Mouse (Mus musculus) cerebellum, postnatal 10 days (tissue): ENCODE results near the gene Gm27029.
A peak's percentile ranks its signal among the peaks of the same experiment; 100 is the strongest.
"Not testable (repeated sequence)": the region's sequence is repeated elsewhere in the genome, so short reads cannot be mapped to it uniquely, and the experiment has no call there.

Source experiments
- DNase-seq, 2 experiments: peaks; one replicate each; pipeline ENCODE4 v3.0.0; 2021; ENCODE audit warnings: mixed read lengths in 2 of 2

Gm27029 gene

DNA sequence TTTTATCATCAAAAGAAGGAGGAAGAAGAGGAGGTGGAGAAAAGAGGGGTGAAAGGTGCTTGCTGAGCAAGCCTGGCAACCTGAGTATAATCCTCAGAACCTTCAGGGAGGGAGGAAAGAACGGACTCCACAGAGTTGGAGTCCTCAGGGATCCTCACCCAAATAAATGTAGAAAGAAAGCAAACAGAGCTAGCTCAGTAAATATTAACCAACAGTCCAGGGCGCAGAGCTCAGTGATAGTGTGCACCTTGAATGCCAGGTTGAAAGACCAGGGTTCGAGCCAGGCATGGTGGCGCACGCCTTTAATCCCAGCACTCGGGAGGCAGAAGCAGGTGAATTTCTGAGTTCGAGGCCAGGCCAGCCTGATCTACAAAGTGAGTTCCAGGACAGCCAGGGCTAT, 31.0 kb upstream of the Gm27029 start:
- no peak for DNase-seq

DNA sequence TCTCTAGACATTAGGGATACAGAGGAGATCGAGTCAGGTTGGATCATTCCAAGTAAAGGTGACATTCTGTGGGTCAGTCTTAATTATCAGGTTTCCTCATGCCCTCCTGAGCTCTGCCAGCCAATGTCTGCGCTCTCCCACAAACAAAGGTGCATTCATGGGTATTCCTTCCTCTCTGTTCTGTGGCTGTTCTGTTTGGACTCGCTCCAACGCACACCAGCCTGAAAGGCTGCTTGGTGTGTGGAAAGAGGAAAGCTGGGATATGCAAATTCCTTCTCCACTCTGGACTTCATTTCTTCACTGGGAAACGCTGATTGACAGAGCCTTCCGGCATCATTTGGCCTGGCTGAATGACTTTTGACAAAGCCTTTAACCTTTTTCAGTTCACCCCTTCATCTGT, 30.1 kb upstream of the Gm27029 start:
- no peak for DNase-seq

DNA sequence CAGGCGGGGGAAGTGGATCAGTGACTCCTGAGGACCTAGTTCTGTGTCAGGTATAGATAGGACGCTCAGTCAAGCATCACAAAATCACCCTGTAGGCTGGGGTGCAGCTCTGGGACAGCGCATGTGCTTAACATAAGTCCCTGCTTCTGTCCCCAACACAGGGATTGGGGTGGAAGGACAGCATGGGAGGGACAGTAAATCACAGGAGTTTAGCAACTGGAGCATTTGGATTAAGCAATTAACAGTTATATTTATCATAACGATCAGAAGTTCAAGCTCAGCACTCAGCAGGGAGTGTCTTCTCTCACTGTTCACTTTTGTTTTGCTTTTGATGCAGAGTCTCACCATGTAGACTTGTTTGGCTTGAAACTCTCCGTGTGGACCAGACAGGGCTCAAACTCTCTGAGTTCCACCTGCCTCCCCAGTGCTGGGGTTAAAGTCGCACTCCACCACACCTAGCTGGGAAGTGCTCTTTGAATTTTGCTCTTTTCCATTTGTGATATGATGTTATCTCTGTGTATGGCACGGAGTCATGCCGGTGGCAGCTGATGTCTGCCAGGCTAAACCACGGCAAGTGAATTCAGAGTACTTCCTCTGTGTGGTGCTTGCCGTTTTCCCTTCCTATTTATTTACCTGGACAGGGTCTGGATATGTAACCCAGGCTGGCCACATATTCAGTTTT, 27.6 kb upstream of the Gm27029 start:
- DNase-seq = no peak

DNA sequence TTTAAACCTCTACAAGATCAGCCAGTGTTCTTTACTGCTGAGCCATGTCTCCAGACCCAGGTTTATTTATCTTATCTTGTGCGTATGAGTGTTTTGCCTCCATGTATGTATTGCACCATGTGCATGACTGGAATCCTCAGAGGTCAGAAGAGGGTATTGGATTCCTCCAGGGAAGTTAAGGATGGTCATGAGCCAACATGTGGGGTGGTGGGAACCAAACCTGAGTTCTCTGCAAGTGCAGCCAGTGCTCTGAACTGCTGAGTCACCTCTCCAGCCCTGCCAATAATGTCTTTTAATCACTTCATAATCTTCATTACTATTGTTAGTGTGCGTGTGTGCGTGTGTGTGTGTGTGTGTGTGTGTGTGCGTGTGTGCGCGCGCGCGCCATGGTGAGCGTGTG, 26.9 kb upstream of the Gm27029 start:
- DNase-seq = no peak

DNA sequence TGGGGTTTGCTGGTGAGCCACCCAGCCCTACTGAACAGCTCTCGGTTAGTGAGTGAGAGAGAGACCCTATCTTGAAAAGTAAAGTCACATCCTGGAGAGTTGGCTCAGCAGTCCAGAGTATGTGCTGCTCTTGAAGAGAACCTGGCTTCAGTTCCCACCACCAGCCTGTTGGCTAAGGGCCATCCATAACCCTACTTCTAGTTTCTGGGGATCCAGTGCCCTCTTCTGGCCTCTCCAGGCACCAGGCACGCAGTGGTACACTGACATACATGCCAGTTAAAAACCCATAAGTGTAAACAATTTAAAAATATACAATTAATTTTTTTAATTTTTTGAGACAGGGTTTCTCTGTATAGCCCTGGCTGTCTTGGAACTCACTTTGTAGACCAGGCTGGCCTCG, 25.8 kb upstream of the Gm27029 start:
- peak; percentile 47 to 57 for DNase-seq

DNA sequence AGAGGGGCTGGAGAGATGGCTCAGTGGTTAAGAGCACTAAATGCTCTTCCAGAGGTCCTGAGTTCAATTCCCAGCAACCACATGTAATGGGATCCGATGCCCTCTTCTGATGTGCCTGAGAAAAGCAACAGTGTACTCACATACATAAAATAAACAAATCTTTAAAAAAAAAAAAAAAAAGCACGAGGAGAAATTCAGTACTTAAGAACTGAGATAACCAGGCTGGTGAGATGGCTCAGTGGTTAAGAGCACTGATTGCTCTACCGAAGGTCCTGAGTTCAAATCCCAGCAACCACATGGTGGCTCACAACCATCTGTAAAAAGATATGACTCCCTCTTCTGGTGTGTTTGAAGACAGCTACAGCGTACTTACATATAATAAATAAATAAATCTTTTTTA, 25.0 kb upstream of the Gm27029 start:
- not testable (repeated sequence) for DNase-seq

DNA sequence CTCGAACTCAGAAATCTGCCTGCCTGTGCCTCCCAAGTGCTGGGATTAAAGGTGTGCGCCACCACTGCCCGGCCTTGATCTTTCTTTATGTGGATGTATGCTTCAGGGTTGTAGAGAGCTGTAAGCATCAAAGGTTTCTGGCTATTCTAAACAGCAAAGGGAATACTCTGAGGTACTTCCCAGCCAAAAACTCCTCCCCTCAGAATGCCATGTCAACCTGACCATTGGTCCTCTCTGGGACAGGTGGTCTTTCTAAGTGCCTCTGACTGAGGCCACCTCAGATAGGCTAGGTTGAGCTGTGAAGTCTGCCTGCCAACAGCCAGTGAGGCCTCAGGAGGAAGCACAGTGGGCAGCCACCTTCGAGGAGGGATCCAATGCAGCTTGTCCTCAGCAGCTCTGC, 24.3 kb upstream of the Gm27029 start:
- no peak for DNase-seq

DNA sequence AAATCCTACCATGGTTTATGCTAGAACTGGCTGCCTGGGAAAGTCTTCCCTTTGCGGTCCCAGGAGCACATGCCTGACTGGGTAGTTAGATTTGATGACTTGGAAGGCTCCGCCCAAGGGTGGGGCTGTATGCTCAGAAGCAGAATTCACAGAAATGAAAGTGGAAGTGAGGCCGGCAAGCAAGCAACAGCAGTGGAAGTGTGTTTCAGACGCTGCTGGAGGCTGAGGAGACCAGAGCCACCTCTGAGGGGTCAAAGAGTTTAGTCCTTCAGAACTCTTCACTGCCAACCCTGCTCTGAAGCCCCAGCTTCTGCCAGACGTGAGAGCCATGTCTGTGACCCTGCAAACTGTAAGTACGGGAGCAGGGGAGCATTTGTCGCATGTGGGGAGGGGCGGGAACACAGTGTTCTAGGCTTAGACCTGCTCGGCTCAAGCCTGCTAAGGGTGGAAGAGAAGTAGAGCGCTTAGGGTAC, 23.7 kb upstream of the Gm27029 start, which contains the start of gene Ifi35:
Gene Ifi35 (plus strand): TSS at position 134 of the 473 bp plus-strand sequence.
- DNase-seq = no peak

DNA sequence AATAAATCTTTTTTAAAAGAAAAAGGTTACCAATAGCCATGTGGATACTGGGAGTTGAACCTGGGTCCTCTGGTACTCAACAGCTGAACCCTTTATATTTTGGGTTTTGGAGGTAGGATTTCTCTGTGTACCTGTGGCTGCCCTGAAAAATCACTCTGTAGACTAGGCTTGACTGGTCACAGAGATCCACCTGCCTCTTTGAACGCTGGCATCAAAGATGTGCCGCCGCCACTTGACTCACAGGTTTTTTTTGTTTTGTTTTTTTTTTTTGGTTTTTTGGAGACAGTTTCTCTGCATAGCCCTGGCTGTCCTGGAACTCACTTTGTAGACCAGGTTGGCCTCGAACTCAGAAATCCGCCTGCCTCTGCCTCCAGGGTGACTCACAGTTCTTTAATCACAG, 23.2 kb upstream of the Gm27029 start:
- DNase-seq = no peak

DNA sequence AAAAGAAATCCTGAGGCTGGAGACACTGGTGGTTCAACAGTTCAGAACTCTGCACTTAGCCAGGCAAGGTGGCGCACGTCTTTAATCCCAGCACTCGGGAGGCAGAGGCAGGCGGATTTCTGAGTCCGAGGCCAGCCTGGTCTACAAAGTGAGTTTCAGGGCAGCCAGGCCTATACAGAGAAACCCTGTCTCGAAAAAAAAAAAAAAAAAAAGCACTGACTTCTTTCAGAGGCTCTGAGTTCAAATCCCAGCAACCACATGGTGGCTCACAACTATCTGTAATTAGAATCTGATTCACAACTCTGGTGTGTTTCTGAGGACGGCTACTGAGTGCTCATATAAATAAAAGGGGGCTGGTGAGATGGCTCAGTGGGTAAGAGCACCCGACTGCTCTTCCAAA, 22.3 kb upstream of the Gm27029 start:
- not testable (repeated sequence) for DNase-seq

DNA sequence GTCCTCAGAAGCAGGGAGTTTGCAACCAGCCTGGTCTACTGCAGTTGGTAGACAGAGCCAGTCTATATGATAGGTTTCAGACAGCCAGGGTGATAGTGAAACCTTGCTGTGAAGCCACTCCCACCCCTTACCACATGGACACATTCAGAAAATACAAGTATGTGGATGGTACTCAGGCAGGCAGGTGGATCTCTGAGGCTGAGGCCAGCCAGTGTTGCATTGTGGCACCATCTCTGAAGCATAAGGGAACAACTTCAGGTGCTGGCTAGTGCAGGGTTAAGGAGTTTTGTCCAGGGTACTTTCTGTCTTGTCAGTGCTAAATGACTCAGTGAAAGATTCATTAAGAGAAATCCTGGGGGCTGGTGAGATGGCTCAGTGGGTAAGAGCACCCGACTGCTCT, 21.7 kb upstream of the Gm27029 start:
- DNase-seq = no peak

DNA sequence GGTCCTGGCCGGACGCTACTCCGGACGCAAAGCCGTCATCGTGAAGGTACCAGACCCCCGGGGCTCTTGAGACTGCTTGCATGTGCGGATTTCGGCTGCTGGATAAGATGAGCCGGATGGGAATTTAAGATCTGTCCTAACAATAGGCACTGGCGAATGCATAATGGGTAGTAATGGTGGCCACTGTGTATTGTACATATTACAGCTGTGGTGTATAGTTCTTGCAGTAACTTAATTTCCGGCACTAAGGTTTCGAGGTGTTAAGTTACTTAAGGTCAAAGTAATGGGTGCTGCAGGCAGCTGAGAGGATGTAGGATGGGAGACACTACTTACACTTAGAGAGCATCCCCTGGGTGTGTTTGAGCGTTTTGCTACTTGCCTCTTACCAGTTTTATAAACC, 18.2 kb upstream of the Gm27029 start:
- no peak for DNase-seq

DNA sequence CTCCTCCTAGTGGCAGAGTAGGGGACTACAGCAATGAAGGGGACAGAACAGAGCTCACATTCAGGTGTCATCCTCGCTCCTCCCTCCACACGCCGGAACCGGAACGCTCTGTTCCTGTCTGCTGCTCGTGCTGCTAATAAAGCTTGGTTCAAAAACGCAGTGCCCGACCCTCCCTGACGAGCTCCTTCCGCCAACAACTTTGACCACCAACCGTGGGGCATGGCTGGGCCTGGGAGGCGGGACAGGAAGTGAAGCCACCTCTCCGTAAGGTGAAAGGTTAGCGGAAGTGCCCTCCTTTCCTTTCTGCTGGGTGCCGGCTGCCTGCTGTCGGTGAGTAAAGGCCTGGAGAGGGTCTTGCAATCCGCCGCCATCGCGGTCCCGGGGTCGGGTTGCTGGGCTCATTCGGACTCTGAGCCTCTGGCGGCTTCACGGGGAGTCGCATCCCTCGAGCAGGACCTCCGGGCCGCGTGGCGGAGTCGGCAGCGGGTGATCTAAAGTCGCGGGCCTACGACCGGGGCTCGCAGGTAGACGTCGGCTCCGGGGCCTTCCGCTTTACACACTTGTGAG, 17.6 kb upstream of the Gm27029 start, which contains the start of gene Rpl27:
Gene Rpl27 (plus strand): TSS at position 172 of the 567 bp plus-strand sequence.
- peak; percentile 98 to 99 for DNase-seq

DNA sequence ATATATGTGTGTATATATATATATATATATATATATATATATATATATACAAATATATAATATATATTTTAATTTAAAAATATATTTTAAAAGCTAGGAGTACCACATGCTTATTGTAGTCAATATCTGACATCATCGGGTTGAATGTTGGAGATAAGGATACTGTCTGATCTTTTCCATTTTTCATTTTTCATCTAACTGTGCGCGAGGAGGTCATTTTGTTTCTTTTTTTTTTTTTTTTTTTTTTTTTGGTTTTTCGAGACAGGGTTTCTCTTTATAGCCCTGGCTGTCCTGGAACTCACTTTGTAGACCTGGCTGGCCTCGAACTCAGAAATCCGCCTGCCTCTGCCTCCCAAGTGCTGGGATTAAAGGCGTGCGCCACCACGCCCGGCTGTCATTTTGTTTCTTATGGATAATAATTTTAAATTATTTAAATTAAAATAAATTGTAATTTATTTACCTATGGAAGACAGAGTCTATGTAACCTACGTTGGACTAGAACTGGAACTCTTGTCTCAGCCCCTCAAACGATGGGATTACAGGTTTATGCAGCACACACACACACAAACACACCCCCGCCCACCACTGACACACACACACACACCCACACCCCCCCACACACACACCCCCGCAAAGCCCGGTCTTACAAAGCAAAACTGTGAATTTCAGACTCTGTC, 17.0 kb upstream of the Gm27029 start:
- DNase-seq = not testable (repeated sequence)

DNA sequence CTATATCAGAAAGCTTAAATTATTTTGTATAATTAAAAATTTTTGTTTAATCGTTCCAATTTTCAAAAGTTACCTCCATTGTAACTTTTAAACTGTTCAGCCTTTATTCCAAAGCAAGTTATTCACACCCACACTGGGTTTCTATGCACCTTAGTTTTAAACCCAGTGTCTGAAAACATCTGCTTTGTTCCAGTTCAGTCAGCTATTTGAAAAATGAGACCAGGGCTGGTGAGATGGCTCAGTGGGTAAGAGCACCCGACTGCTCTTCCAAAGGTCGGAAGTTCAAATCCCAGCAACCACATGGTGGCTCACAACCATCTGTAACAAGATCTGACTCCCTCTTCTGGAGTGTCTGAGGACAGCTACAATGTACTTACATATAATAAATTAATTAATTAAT, 13.4 kb upstream of the Gm27029 start:
- DNase-seq = not testable (repeated sequence)

DNA sequence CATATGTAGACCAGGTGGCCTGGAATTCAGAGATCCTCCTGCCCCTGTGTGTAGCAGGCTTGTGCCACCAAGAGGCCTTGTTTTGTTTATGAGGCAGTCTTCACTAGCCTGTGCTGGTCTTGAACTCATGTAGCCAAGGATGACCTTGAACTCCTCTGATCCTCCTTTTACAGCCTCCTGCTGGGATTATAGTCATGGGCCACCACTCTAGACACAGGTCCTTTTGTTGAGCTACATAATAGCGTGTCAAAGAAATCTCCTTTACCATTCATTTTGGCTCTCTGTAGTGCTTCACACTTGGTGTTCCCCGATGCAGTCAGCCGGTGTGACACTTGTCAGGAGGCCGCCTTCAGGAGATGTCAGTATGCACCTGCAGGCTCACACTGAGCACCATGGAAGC, 12.3 kb upstream of the Gm27029 start:
- DNase-seq = no peak

DNA sequence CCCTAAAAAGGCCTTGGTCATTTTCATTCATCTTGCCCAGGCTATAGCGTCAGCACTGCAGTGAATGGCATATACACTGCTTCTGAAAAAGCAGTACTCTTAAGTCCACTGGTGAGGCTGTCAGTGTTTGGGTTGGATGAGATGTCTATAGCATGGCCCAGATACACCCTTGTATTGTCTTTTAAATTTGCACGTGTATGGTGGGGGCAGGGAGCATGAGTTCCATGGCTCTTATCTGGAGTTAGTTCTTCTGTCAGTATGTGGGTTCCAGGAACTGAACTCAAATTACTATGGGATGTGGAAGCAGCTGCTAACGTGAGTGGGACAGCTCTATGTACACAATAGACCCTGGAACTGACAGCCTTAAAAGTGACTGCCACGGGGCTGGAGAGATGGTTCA, 11.2 kb upstream of the Gm27029 start:
- DNase-seq = no peak

DNA sequence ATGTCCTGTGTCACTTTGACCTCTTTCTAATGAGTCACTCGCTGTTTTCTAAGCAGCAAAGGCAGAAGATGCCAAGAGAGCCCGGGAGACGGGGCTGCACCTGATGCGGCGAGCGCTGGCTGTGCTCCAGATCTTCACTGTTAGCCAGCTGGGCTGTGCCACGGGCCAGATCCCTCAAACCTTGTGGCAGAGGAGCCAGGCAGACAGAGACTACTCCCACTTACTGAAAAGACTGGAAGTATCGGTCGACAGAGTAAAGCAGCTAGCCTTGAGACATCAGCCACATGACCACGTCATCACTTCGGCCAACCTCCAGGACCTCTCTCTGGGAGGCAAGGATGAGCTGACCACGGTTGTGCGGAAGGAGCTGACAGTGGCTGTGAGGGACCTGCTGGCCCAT, 8.8 kb upstream of the Gm27029 start:
- peak; percentile 81 to 84 for DNase-seq

DNA sequence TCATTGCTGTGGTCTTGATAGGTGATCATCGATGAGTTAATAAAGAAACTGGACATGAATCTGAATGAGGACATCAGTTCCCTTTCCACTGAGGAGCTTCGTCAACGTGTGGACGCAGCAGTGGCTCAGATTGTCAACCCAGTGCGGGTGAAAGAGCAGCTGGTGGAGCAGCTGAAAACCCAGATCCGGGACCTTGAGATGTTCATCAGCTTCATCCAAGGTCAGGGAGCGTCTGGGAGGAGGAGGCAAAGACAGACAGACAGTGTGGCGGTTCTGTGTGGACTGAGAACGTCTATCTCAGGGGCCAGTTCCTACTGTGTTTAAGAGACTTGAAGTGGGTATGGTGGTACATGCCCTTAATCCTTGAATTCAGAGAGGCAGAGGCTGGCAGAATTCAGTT, 6.7 kb upstream of the Gm27029 start:
- no peak for DNase-seq

DNA sequence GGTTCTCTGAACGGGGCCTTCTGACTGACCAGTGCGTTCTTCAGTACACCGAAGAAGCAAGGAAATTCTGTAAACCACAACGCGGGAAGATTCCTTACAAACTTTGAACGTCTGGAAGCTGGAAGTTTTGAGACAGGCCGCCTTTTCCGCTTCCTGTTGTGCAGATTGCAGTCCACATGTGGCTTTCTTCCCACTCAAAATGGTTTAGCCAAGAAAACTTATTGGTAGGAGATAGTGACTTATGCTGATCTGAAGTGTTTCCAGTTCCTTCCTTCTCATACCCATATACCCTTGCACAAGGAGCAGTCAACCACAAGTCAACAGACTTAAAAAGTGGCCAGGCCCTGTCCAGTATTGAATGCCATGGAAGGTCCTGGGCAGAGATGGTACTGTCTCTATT, 1.6 kb upstream of the Gm27029 start:
- DNase-seq = no peak

DNA sequence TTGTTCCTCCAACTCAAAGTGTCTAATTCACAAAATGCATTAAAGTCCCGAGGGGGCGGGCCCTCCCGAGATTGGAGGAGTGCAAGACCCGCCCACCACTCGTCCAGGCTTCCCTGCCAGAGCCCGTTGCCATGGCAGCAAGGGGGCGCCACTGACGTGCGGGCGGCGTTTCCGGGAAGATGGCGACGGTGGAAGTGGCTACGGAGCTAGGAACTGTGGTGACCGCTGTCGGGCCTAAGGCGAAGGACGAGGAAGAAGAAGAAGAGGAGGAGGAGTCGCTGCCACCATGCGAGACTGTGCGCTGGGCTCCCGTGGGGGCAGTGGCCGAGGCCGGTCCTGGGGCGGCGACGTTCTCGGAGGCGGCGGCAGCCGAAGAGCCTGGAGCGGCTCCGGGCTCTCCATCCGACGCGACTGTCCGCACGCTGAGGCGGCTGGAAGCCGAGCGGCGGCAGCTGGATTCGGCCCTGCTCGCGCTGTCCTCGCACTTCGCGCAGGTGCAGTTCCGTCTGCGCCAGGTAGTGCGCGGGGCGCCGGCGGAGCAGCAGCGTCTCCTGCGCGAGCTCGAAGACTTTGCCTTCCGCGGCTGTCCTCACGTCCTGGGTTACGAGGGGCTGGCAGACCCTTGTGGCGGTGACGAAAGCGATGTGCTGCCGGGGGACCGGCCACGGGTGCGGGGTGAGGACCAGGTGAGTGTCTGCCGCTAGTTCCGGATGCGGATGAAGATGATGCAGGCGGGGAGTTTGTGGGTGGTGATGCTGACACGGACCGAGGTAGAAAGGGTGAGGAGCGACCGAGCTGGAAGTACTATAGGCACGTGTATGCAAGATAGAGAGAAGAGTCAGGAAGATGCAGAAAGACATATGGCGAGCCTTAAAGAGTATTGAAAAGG, 573 bp upstream of the Gm27029 start, which contains the start of the genes Rundc1 and Ptges3l:
Gene Rundc1 (plus strand): TSS at position 161 of the 889 bp plus-strand sequence.
Gene Ptges3l (minus strand): TSS at position 409 of the 889 bp plus-strand sequence.
- DNase-seq = peak; percentile 100

DNA sequence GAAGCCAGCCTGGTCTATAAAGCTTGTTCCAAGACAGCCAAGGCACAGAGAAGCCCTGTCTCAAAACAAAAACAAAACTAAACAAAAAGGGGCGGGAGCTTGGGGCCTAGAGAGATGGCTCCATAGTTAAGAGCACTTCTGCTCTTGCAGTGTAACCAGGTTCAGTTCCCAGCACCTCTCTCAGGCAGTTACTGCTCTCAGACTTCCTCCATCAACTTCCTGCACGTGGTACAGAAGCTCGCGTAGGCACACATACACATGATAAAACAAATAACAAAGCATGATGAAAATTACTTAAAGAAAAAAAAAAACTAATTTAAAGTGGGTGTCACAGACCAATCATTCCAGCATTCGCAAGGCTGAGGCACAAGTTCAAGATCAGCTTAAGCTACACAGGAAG, 4.4 kb downstream of the Gm27029 start:
- DNase-seq = no peak

DNA sequence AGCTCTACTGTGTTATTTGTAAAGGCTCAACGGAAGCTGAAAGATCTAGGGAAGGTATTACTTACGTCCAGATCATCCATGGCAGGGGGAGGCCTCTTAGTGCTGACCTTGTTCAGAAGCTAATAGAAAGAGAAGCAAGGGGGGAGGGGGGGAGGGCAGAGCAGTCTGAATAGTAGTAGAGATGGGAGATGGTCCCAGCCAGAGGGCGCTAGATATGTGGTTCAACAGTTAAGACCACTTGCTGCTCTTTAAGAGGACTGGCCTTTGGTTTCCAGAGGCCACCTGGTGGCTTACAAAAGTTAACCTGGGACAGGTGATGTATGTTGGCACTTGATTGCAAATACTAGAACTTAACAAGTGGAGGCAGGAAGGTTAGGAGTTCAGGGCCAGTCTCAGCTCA, 5.0 kb downstream of the Gm27029 start:
- peak in 1 of 2 experiments; percentile 36 for DNase-seq
